Mouse (Mus musculus) embryonic fibroblast, embryonic 13.5 days (primary cell): ENCODE results near the gene Rhoj.

Source experiments
- CTCF ChIP-seq: IDR thresholded peaks from 2 replicates; pipeline ENCODE4 v1.5.1; 2011; ENCODE audit warnings: mild to moderate bottlenecking, control low read depth, low read length, moderate library complexity, borderline replicate concordance; ENCODE audit not compliant: insufficient read depth
- POLR2A ChIP-seq: IDR thresholded peaks from 2 replicates; pipeline ENCODE4 v1.6.1; 2011; ENCODE audit warnings: low read depth, mild to moderate bottlenecking, control low read depth, low read length, moderate library complexity

- TF ChIP-seq CTCF, result no peak
- TF ChIP-seq POLR2A, result no peak
Observed at GRCm38 (mm10) chr12:75369418-75369851, 61.3 kb downstream of the Rhoj start.
